Mouse (Mus musculus): Measurements from ENCODE around the gene Emg1.

The Emg1 gene

GRCm38 (mm10) chr6:124711824-124712782 lies at the start of gene Emg1, which contains the start of gene Phb2:
Gene Emg1, minus strand, starts transcription at chr6:124712178.
Gene Phb2, plus strand, starts transcription at chr6:124712336.
- DNase-seq (ENCODE audit: low spot score), result peak; percentile 99

GRCm38 (mm10) chr6:124759259-124759658 lies 47.3 kb upstream of the Emg1 start:
- DNase-seq (ENCODE audit: low spot score), result peak; percentile 88

- DNase-seq (ENCODE audit: low spot score), result no peak
Measured at GRCm38 (mm10) chr6:124758849-124759232, 46.9 kb upstream of the Emg1 start.

- DNase-seq (ENCODE audit: low spot score), result no peak
Measured at GRCm38 (mm10) chr6:124757909-124758848, 46.2 kb upstream of the Emg1 start.

GRCm38 (mm10) chr6:124757351-124757880 lies 45.4 kb upstream of the Emg1 start:
- no peak for DNase-seq (ENCODE audit: low spot score)

- DNase-seq (ENCODE audit: low spot score), result peak; percentile 81
Measured at GRCm38 (mm10) chr6:124756652-124757350, 44.8 kb upstream of the Emg1 start.

GRCm38 (mm10) chr6:124755831-124756595 lies 44.0 kb upstream of the Emg1 start, which contains the start of the genes Gm45234 and Atn1:
Gene Gm45234, minus strand, starts transcription at chr6:124756021.
Gene Atn1, minus strand, starts transcription at chr6:124756524.
- DNase-seq (ENCODE audit: low spot score), result peak; percentile 73

GRCm38 (mm10) chr6:124755306-124755705 lies 43.3 kb upstream of the Emg1 start:
- DNase-seq (ENCODE audit: low spot score), result no peak

- DNase-seq (ENCODE audit: low spot score), result no peak
Measured at GRCm38 (mm10) chr6:124753861-124754260, 41.9 kb upstream of the Emg1 start.

GRCm38 (mm10) chr6:124750405-124750804 lies 38.4 kb upstream of the Emg1 start:
- no peak for DNase-seq (ENCODE audit: low spot score)

- no peak for DNase-seq (ENCODE audit: low spot score)
Measured at GRCm38 (mm10) chr6:124746654-124747632, 35.0 kb upstream of the Emg1 start.

- no peak for DNase-seq (ENCODE audit: low spot score)
Measured at GRCm38 (mm10) chr6:124746296-124746605, 34.3 kb upstream of the Emg1 start.

GRCm38 (mm10) chr6:124745490-124746295 lies 33.7 kb upstream of the Emg1 start:
- DNase-seq (ENCODE audit: low spot score), result peak; percentile 94

- DNase-seq (ENCODE audit: low spot score), result no peak
Measured at GRCm38 (mm10) chr6:124744755-124745321, 32.9 kb upstream of the Emg1 start.

- DNase-seq (ENCODE audit: low spot score), result no peak
Measured at GRCm38 (mm10) chr6:124743647-124744046, 31.7 kb upstream of the Emg1 start.

- no peak for DNase-seq (ENCODE audit: low spot score)
Measured at GRCm38 (mm10) chr6:124742839-124743514, 31.0 kb upstream of the Emg1 start.

- DNase-seq (ENCODE audit: low spot score), result no peak
Measured at GRCm38 (mm10) chr6:124741842-124742241, 29.9 kb upstream of the Emg1 start.
